Mouse (Mus musculus) megakaryocyte progenitor cell, adult 5-6 weeks (primary cell): ENCODE measurements around the gene Grn. TPM values are rescaled to one million over a fixed set of nuclear protein-coding genes. Genes with fewer than 3 reads are reported as not detected.

Experiments
- ATAC-seq: replicated peaks from 2 replicates; pipeline ENCODE4 v1.8.0; 2016; ENCODE audit warnings: mild to moderate bottlenecking, moderate TSS enrichment, inconsistent platforms; ENCODE audit not compliant: poor library complexity
- total RNA-seq, 2 experiments: library from RNA; stranded (forward) in 1 of 2; stranded (reverse) in 1 of 2; fragments of 157-497, 149-512 nt in 1 of 2; fragments of 200-1000 nt in 1 of 2; gene quantifications; 2 replicates each; pipeline versions ENCODE4 v1.2.3 to v1.2.4; 2015 to 2017

Grn gene
- total RNA-seq, 2 experiments from 2014 or later, result 45.4 to 119 TPM

GRCm38 (mm10) chr11:102440255-102440654 is 10.1 kb downstream of the Grn start:
- peak; percentile 25 for ATAC-seq

GRCm38 (mm10) chr11:102441434-102441833 is 11.3 kb downstream of the Grn start:
- no peak for ATAC-seq

GRCm38 (mm10) chr11:102442089-102442488 is 12.0 kb downstream of the Grn start:
- no peak for ATAC-seq

- no peak for ATAC-seq
Observed at GRCm38 (mm10) chr11:102443740-102444139, 13.6 kb downstream of the Grn start.

GRCm38 (mm10) chr11:102444321-102444720 is 14.2 kb downstream of the Grn start:
- ATAC-seq, result no peak

- ATAC-seq, result no peak
Observed at GRCm38 (mm10) chr11:102444781-102445180, 14.7 kb downstream of the Grn start.

- ATAC-seq, result no peak
Observed at GRCm38 (mm10) chr11:102445264-102445890, 15.3 kb downstream of the Grn start.

- ATAC-seq, result no peak
Observed at GRCm38 (mm10) chr11:102445891-102446361, 15.8 kb downstream of the Grn start.

GRCm38 (mm10) chr11:102446581-102447461 is 16.7 kb downstream of the Grn start:
- ATAC-seq, result no peak

GRCm38 (mm10) chr11:102447497-102447896 is 17.4 kb downstream of the Grn start, which contains the start of gene Fam171a2:
Fam171a2 (minus strand) TSS chr11:102447682.
- ATAC-seq, result peak; percentile 85

GRCm38 (mm10) chr11:102448327-102448726 is 18.2 kb downstream of the Grn start:
- ATAC-seq, result no peak

GRCm38 (mm10) chr11:102449043-102450008 is 19.2 kb downstream of the Grn start:
- ATAC-seq, result no peak

GRCm38 (mm10) chr11:102453131-102453530 is 23.0 kb downstream of the Grn start:
- ATAC-seq, result no peak

- ATAC-seq, result peak; percentile 85
Observed at GRCm38 (mm10) chr11:102455740-102456396, 25.8 kb downstream of the Grn start.

- no peak for ATAC-seq
Observed at GRCm38 (mm10) chr11:102460541-102460940, 30.4 kb downstream of the Grn start.

GRCm38 (mm10) chr11:102461764-102462163 is 31.6 kb downstream of the Grn start:
- no peak for ATAC-seq

- no peak for ATAC-seq
Observed at GRCm38 (mm10) chr11:102464901-102465300, 34.8 kb downstream of the Grn start.

GRCm38 (mm10) chr11:102465713-102466436 is 35.8 kb downstream of the Grn start:
- ATAC-seq, result no peak

- ATAC-seq, result peak; percentile 91
Observed at GRCm38 (mm10) chr11:102467041-102467631, 37.0 kb downstream of the Grn start.
